Mouse (Mus musculus): ENCODE data around the gene Syt11. TPM values are rescaled to one million over a fixed set of nuclear protein-coding genes. Genes with fewer than 3 reads are reported as not detected.
"Not testable (repeated sequence)": the region's sequence is repeated elsewhere in the genome, so short reads cannot be mapped to it uniquely, and the experiment has no call there.

Gene Syt11
- total RNA-seq (2021): 100 to 1,000 TPM; 473 to 514 TPM
- long read RNA-seq, experiment 1, full-length matches to known transcripts: 197 of 292 reads
- long read RNA-seq, experiment 1, partial matches to known transcripts: 23 of 292 reads
- long read RNA-seq, experiment 1, other reads (novel, unspliced or antisense): 72 of 292 reads
- long read RNA-seq, experiment 2, full-length matches to known transcripts: 315 of 467 reads
- long read RNA-seq, experiment 2, partial matches to known transcripts: 42 of 467 reads
- long read RNA-seq, experiment 2, other reads (novel, unspliced or antisense): 110 of 467 reads

GRCm38 (mm10) chr3:88774939-88775841, at the start of gene Syt11:
Gene Syt11 (minus strand): TSS chr3:88775164.
- Histone ChIP-seq H3K4me3 (peak within 1 kb of the TSS; percentile 57), H3K27ac (peak within 1 kb of the TSS; percentile 78)
- DNase-seq (ENCODE audit: low spot score in 2 of 2): not testable (repeated sequence)

DNA sequence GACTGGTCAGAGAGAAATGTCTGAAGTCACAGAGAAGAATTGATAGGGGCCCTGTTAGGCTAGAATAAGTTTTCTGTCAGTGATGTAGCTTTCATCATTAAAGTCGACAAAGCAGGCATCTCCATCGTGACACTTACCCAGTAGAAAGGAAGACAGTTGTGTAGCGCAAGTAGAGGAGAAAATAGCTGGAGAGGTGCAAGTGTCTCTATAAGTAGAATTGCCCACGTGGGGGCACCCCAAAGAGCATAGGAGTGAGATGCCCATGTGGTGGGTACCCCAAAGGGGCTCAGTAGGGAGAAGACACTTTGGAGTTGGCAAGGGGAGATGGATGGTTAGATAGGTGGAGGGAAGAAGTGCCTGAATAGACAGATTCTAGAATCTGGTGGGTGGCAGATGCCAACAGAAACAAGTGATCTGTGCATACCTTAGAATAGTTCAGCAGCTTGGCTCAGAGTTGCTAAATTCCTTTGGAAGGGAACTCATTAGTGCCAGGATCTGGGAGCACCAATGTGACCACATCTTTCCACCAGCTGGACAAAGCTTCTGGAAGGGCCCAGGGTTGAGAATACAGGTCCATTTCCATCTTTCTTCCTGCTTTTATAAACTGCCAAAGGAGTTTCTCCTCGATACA, 29.1 kb upstream of the Syt11 start:
- no peak overlapping the region for H3K4me3 ChIP-seq
- no peak overlapping the region for H3K27ac ChIP-seq
- no peak for DNase-seq (ENCODE audit: low spot score in 2 of 2)
- no peak for TF ChIP-seq CTCF (conservative IDR thresholded peaks at IDR 0.05)

DNA sequence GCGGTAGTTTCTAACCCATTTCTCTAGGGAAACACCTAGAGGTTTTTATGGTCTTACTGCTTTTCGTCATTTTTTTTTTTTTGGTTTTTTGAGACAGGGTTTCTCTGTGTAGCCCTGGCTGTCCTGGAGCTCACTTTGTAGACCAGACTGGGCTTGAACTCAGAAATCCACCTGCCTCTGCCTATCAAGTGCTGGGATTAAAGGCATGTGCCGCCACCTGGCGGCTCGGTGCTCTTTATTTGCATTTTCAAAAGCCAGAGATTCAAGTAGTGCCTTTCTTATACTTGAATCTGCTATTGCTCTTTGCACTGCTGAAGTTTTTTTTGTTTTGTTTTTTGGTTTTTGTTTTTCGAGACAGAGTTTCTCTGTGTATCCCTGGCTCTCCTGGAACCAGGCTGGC, 22.5 kb upstream of the Syt11 start:
- DNase-seq (ENCODE audit: low spot score in 2 of 2); H3K27ac ChIP-seq; H3K4me3 ChIP-seq: not testable (repeated sequence)

DNA sequence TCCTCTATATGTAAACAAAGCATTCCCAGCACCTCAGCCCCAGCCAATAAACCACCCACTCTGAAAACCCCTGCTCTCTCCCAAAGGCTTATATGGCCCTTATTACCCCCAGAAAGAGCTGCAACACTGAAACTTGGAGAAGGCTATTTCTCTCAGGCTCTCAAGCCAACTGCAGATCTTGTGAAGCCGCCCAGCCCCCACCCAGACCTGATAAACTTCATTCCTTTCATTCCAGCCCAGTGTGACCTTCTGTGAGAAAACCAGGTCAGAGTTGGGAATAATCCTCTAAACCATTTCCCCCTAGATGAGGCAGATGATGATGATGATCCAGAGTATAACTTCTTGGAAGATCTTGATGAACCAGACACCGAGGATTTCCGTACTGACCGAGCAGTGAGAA, 13.1 kb upstream of the Syt11 start:
- H3K4me3 ChIP-seq: not testable (repeated sequence)

GRCm38 (mm10) chr3:88786805-88787204, 11.8 kb upstream of the Syt11 start:
- not testable (repeated sequence) for H3K4me3 ChIP-seq; DNase-seq (ENCODE audit: low spot score in 2 of 2); H3K27ac ChIP-seq

More for the DNA sequence above, 13.1 kb upstream of the Syt11 start:
- H3K27ac ChIP-seq; DNase-seq (ENCODE audit: low spot score in 2 of 2): not testable (repeated sequence)

DNA sequence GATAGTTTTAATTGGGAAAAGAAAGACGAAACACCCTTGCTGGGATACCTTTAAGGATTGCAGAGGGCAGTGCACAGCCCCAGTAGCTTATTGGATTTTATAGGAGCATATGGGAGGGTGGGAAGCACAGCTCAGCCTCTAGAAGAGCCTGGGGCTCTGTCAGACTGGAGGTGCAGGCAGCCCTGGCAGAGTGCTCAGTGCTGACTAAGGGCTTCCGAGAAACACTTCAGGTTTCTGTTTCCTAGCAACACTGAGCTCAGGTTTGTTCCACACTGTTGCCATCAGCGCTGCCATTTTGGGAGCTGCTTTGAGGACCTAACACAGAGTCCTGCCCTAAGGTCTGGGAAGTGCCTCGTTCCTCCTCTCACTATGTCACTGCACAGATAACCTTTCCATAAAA, 11.4 kb upstream of the Syt11 start:
- H3K27ac ChIP-seq; DNase-seq (ENCODE audit: low spot score in 2 of 2); H3K4me3 ChIP-seq: not testable (repeated sequence)

- TF ChIP-seq CTCF (conservative IDR thresholded peaks at IDR 0.05): no peak
- DNase-seq (ENCODE audit: low spot score in 2 of 2): no peak
- Histone ChIP-seq H3K4me3 (no peak overlapping the region), H3K27ac (no peak overlapping the region)
These were observed 9.9 kb upstream of the Syt11 start for GRCm38 (mm10) chr3:88784889-88785288.

GRCm38 (mm10) chr3:88773163-88773562, 1.8 kb downstream of the Syt11 start:
- not testable (repeated sequence) for H3K27ac ChIP-seq; DNase-seq (ENCODE audit: low spot score in 2 of 2); H3K4me3 ChIP-seq

DNA sequence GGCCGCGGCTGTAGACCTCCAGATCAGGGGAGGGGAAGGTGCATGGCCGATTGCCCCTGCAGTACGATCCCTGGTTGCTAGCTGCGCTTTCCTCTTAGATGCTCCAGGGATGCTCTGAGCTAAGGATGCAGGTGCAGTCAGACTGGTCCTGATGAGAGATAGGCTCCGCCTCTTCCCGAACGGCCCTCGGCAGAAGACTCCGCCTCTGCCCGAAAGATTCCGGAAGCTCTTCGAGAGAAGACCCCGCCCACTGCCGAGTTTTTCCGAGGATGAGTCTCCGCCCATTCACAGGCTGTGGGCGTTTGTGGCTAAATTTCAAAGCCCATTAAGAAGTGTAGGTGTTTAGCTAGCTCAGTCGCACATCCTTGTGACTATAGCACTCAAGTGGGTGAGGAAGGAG, 2.6 kb downstream of the Syt11 start:
- H3K4me3 ChIP-seq: peak overlapping the region; percentile 43
- H3K27ac ChIP-seq: peak overlapping the region; percentile 72; the same call in 1 of the 2 replicates
- DNase-seq (ENCODE audit: low spot score in 2 of 2): peak; percentile 91 to 97

DNA sequence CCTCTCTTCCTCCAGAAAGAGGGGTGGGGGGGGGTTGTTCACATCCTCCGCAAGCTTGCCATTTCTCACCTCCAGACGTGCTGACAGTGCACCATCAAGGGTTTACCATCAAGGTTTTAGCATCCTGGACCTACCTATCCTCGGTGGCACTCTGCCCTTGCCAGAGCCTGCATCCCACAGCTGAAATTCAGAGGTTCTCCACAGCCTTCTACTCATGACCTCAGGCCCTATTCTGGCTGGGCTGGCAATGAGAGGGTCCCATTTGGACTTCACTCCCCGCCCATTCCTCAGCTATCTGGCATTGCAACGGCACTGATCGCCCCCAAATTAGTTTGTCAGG, 3.1 kb downstream of the Syt11 start:
- DNase-seq (ENCODE audit: low spot score in 2 of 2): not testable (repeated sequence)
- Histone ChIP-seq H3K27ac (peak overlapping the region; percentile 95), H3K4me3 (peak overlapping the region; percentile 72)

GRCm38 (mm10) chr3:88771189-88771940, 3.6 kb downstream of the Syt11 start:
- peak; percentile 72 to 80 for DNase-seq (ENCODE audit: low spot score in 2 of 2)
- peak overlapping the region; percentile 95 for H3K27ac ChIP-seq
- H3K4me3 ChIP-seq: peak overlapping the region; percentile 72

GRCm38 (mm10) chr3:88762401-88762831, 12.5 kb downstream of the Syt11 start:
- peak; percentile 57 for TF ChIP-seq CTCF (conservative IDR thresholded peaks at IDR 0.05)
- DNase-seq (ENCODE audit: low spot score in 2 of 2): no peak
- Histone ChIP-seq H3K4me3 (no peak overlapping the region), H3K27ac (peak overlapping the region; percentile 61)

- Histone ChIP-seq H3K27ac (0 out of 2 replicates have a peak overlapping the region, but pooled peaks have one; percentile 1), H3K4me3 (no peak overlapping the region)
- no peak for TF ChIP-seq CTCF (conservative IDR thresholded peaks at IDR 0.05)
- no peak for DNase-seq (ENCODE audit: low spot score in 2 of 2)
These were observed 13.3 kb downstream of the Syt11 start for GRCm38 (mm10) chr3:88761619-88762018.
